ENCODE assay signal across 8 mouse cellular contexts in the genomic region with DNA sequence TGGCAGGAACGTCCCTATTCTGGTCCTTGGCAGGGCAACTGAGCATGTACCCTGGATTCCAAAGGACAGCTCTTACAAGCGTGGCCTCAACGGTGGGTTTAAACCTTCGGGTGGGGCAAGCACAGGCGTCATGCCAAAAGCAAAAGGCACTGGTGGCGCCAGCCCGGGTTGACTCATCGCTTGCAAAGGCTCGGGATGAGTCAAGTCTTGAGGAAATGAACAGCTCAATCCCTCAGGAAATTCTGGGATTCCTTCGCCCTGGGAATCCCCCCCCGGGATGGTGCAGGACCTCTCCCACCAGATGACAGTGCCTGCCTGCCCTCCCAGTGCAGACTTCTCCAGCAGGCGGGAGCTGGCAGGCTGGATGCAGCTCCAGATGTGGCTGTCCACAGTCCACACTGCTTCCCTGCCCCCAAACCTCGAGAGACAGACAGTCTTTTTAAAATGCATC. TPM values are rescaled to one million over a fixed set of nuclear protein-coding genes. Genes with fewer than 3 reads are reported as not detected.
DNase-seq lines count a peak whose midpoint lies in the region; ATAC-seq and TF ChIP-seq lines count a peak whose summit lies in the region.

No protein-coding gene starts in this region.

- TF ChIP-seq CTCF in bone marrow macrophage, adult 2 months (IDR thresholded peaks at IDR 0.05; ENCODE audit: low read depth, low read length) = no peak

- H3K4me1 ChIP-seq in bone marrow macrophage, adult 2 months (ENCODE audit: control insufficient read depth, insufficient read depth, low read length) = peaks cover 57% of the 10 kb centered on the region
- peaks cover 45% of the 10 kb centered on the region for H3K4me1 ChIP-seq in hindbrain, embryonic 13.5 days (replicated peaks)
- peaks cover 31% of the 10 kb centered on the region for H3K4me1 ChIP-seq in stomach, embryonic 16.5 days (ENCODE audit: control insufficient read depth, insufficient read depth, low read length)

- WGBS in hindbrain, embryonic 13.5 days = 45% methylated on average over 13 of the region's 13 CpGs
- 7% methylated on average over 13 of the region's 13 CpGs for WGBS in macrophage (ENCODE audit: missing documents)
- 44% methylated on average over 13 of the region's 13 CpGs for WGBS in stomach, embryonic 16.5 days

- no peak for TF ChIP-seq POLR2A in bone marrow macrophage, adult 2 months (IDR thresholded peaks at IDR 0.05; ENCODE audit: borderline replicate concordance, low read depth, low read length)

- no peak overlapping the region for H3K4me2 ChIP-seq in hindbrain, embryonic 13.5 days
- peak overlapping the region; percentile 16 for H3K4me2 ChIP-seq in stomach, embryonic 16.5 days (ENCODE audit: low read depth, low read length)

- peaks cover 10% of the 10 kb centered on the region for H3K36me3 ChIP-seq in hindbrain, embryonic 13.5 days
- H3K36me3 ChIP-seq in macrophage (ENCODE audit: inconsistent target) = no peaks in the 10 kb centered on the region
- peaks cover 12% of the 10 kb centered on the region for H3K36me3 ChIP-seq in stomach, embryonic 16.5 days (ENCODE audit: control insufficient read depth, insufficient read depth, low read length)

- ATAC-seq in hindbrain, embryonic 13.5 days (ENCODE audit: low FRiP score) = peak; percentile 55; the same call in 1 of the 2 replicates
- ATAC-seq in stomach, embryonic 16.5 days (ENCODE audit: insufficient read depth, low FRiP score) = peak; percentile 26; the same call in 1 of the 2 replicates
- no peak for ATAC-seq in erythroid progenitor cell, adult 5-6 weeks (replicated peaks; ENCODE audit: low FRiP score, poor library complexity, severe bottlenecking)

- no peaks in the 10 kb centered on the region for H3K9me3 ChIP-seq in hindbrain, embryonic 13.5 days
- no peaks in the 10 kb centered on the region for H3K9me3 ChIP-seq in stomach, embryonic 16.5 days (replicated peaks; ENCODE audit: control insufficient read depth, low read length)

- H3K4me3 ChIP-seq in bone marrow macrophage, adult 2 months (ENCODE audit: insufficient read depth, low read length) = peak overlapping the region; percentile 39
- no peak overlapping the region for H3K4me3 ChIP-seq in hindbrain, embryonic 13.5 days
- H3K4me3 ChIP-seq in macrophage (ENCODE audit: inconsistent target) = no peak overlapping the region; the same call in 1 of the 2 replicates
- no peak overlapping the region for H3K4me3 ChIP-seq in stomach, embryonic 16.5 days (replicated peaks; ENCODE audit: low read length)

- H3K27ac ChIP-seq in bone marrow macrophage, adult 2 months (ENCODE audit: insufficient read depth, low read depth, low read length) = peak overlapping the region; percentile 84
- peak overlapping the region; percentile 82 for H3K27ac ChIP-seq in hindbrain, embryonic 13.5 days
- peak overlapping the region; percentile 93 for H3K27ac ChIP-seq in macrophage
- peak overlapping the region; percentile 85 for H3K27ac ChIP-seq in stomach, embryonic 16.5 days (ENCODE audit: low read length)

- H3K9ac ChIP-seq in hindbrain, embryonic 13.5 days = no peak overlapping the region; the same call in 1 of the 2 replicates
- peak overlapping the region; percentile 29; the same call in 1 of the 2 replicates for H3K9ac ChIP-seq in stomach, embryonic 16.5 days (ENCODE audit: low read length)

- 0 out of 2 replicates have a peak, but pooled peaks cover 6% of the 10 kb centered on the region for H3K27me3 ChIP-seq in hindbrain, embryonic 13.5 days
- no peaks in the 10 kb centered on the region for H3K27me3 ChIP-seq in stomach, embryonic 16.5 days (ENCODE audit: control insufficient read depth, insufficient read depth, low read length)

- H3K79me2 ChIP-seq in macrophage (ENCODE audit: inconsistent target) = no peaks in the 10 kb centered on the region

- peak; percentile 94 for DNase-seq in NIH3T3 (ENCODE audit: low read depth)
- peak; percentile 83 for DNase-seq in gastrocnemius, adult 18-20 months (ENCODE audit: low spot score)
- peak; percentile 59 to 72 for DNase-seq in left cerebral cortex, adult 8-10 months (ENCODE audit: low spot score in 2 of 2)

RNA-seq across cellular contexts. Expression of a gene that starts 28.1 kb away (rescaled TPM):
- 14.3 and 24.7 TPM in 2 replicates for polyA plus RNA-seq in bone marrow macrophage, adult 2 months (2012; ENCODE audit: insufficient read depth, insufficient read length, missing spikeins)
- 10 to 100 TPM; 10.3 to 11.3 TPM for total RNA-seq in gastrocnemius, adult 18-20 months (2021)
- polyA plus RNA-seq in hindbrain, embryonic 13.5 days (2015; fragmentation: Nextera tagmentation; extraction: Ambion mirVana) = 9.8 and 10.4 TPM in 2 replicates
- 10 to 100 TPM in 2 of 4 experiments, 1 to 10 TPM in 2; 6.4 to 10.4 (median 9.8) TPM for total RNA-seq in left cerebral cortex, adult 8-10 months (2022)
- 10 to 100 TPM in 7 of 26 experiments, 1 to 10 TPM in 17, under 1 TPM in 1, not detected in 1; 0.91 to 22.8 (median 6.3) TPM for total RNA-seq in macrophage (2018; cell fraction: chromatin; rRNA removed)
- 1 to 10 TPM; 2.5 to 6.6 (median 4.2) TPM for total RNA-seq in macrophage (2018; cell fraction: cytosol; rRNA removed)
- 10 to 100 TPM in 2 of 26 experiments, 1 to 10 TPM in 24; 1.3 to 12.4 (median 3.7) TPM for total RNA-seq in macrophage (2018; cell fraction: nucleus; rRNA removed)
- 2.4 to 6.6 TPM (median 3.2 TPM) in 3 replicates for polyA plus RNA-seq in macrophage (2018)
- polyA plus RNA-seq in stomach, embryonic 16.5 days (2015; fragmentation: Nextera tagmentation; extraction: Ambion mirVana) = 12.5 and 13.1 TPM in 2 replicates
- total RNA-seq in erythroid progenitor cell, adult 5-6 weeks (2015; ENCODE audit: low replicate concordance) = 16.2 TPM in 1 of 2 replicates, not detected in the other
- 11.6 and 17.4 TPM in 2 replicates for total RNA-seq in erythroid progenitor cell, adult 5-6 weeks (2017; ENCODE audit: low replicate concordance)

RNA-seq across cellular contexts. Expression of a gene that starts 28.4 kb away (rescaled TPM):
- 11.9 and 14.2 TPM in 2 replicates for polyA plus RNA-seq in bone marrow macrophage, adult 2 months (2012; ENCODE audit: insufficient read depth, insufficient read length, missing spikeins)
- total RNA-seq in gastrocnemius, adult 18-20 months (2021) = 1 to 10 TPM; 3.7 to 4.6 TPM
- 17.3 and 18.7 TPM in 2 replicates for polyA plus RNA-seq in hindbrain, embryonic 13.5 days (2015; fragmentation: Nextera tagmentation; extraction: Ambion mirVana)
- total RNA-seq in left cerebral cortex, adult 8-10 months (2022) = 10 to 100 TPM; 10.5 to 13.9 (median 11.4) TPM
- total RNA-seq in macrophage (2018; cell fraction: chromatin; rRNA removed) = 1 to 10 TPM in 25 of 26 experiments, under 1 TPM in 1; 0.87 to 4.8 (median 2.7) TPM
- total RNA-seq in macrophage (2018; cell fraction: cytosol; rRNA removed) = 10 to 100 TPM in 24 of 26 experiments, 1 to 10 TPM in 2; 8.0 to 16.2 (median 12.1) TPM
- total RNA-seq in macrophage (2018; cell fraction: nucleus; rRNA removed) = 10 to 100 TPM in 16 of 26 experiments, 1 to 10 TPM in 10; 1.9 to 16.0 (median 11.4) TPM
- 9.4 to 12.8 TPM (median 11.9 TPM) in 3 replicates for polyA plus RNA-seq in macrophage (2018)
- 29.0 and 31.8 TPM in 2 replicates for polyA plus RNA-seq in stomach, embryonic 16.5 days (2015; fragmentation: Nextera tagmentation; extraction: Ambion mirVana)
- 0.72 and 5.9 TPM in 2 replicates for total RNA-seq in erythroid progenitor cell, adult 5-6 weeks (2015; ENCODE audit: low replicate concordance)
- 3.3 and 3.5 TPM in 2 replicates for total RNA-seq in erythroid progenitor cell, adult 5-6 weeks (2017; ENCODE audit: low replicate concordance)

RNA-seq across cellular contexts. Expression of a gene that starts 28.5 kb away (rescaled TPM):
- not detected in 2 replicates for polyA plus RNA-seq in bone marrow macrophage, adult 2 months (2012; ENCODE audit: insufficient read depth, insufficient read length, missing spikeins)
- not detected for total RNA-seq in gastrocnemius, adult 18-20 months (2021)
- polyA plus RNA-seq in hindbrain, embryonic 13.5 days (2015; fragmentation: Nextera tagmentation; extraction: Ambion mirVana) = 0.61 and 1.7 TPM in 2 replicates
- not detected for total RNA-seq in left cerebral cortex, adult 8-10 months (2022)
- 1 to 10 TPM in 1 of 26 experiments, not detected in 25; 1.3 TPM for total RNA-seq in macrophage (2018; cell fraction: chromatin; rRNA removed)
- total RNA-seq in macrophage (2018; cell fraction: cytosol; rRNA removed) = under 1 TPM in 1 of 26 experiments, not detected in 25; 0.22 TPM
- total RNA-seq in macrophage (2018; cell fraction: nucleus; rRNA removed) = under 1 TPM in 2 of 26 experiments, not detected in 24; 0.44 to 0.72 TPM
- polyA plus RNA-seq in macrophage (2018) = not detected in 3 replicates
- 0.77 and 1.5 TPM in 2 replicates for polyA plus RNA-seq in stomach, embryonic 16.5 days (2015; fragmentation: Nextera tagmentation; extraction: Ambion mirVana)
- total RNA-seq in erythroid progenitor cell, adult 5-6 weeks (2015; ENCODE audit: low replicate concordance) = not detected in 2 replicates
- not detected in 2 replicates for total RNA-seq in erythroid progenitor cell, adult 5-6 weeks (2017; ENCODE audit: low replicate concordance)
